Mouse (Mus musculus) testis, postnatal 14 days (tissue): ENCODE results near the gene Usp24.

Source experiments
- DNase-seq: peaks from one replicate; pipeline ENCODE4 v3.0.0; 2021; ENCODE audit warnings: low spot score

The Usp24 gene

GRCm38 (mm10) chr4:106315921-106316350 is at the start of gene Usp24:
TSS of gene Usp24 (plus strand) at chr4:106316213.
- peak; percentile 84 for DNase-seq

GRCm38 (mm10) chr4:106276937-106277336 is 39.1 kb upstream of the Usp24 start:
- no peak for DNase-seq

GRCm38 (mm10) chr4:106279177-106279576 is 36.8 kb upstream of the Usp24 start:
- DNase-seq, result no peak

- no peak for DNase-seq
Observed at GRCm38 (mm10) chr4:106281128-106281491, 34.9 kb upstream of the Usp24 start.

- no peak for DNase-seq
Observed at GRCm38 (mm10) chr4:106281492-106282122, 34.4 kb upstream of the Usp24 start.

- DNase-seq, result no peak
Observed at GRCm38 (mm10) chr4:106282123-106282510, 33.9 kb upstream of the Usp24 start.

- DNase-seq, result no peak
Observed at GRCm38 (mm10) chr4:106286958-106287743, 28.9 kb upstream of the Usp24 start.

GRCm38 (mm10) chr4:106290201-106290600 is 25.8 kb upstream of the Usp24 start:
- DNase-seq, result no peak

GRCm38 (mm10) chr4:106292823-106293222 is 23.2 kb upstream of the Usp24 start:
- no peak for DNase-seq

GRCm38 (mm10) chr4:106293378-106294090 is 22.5 kb upstream of the Usp24 start:
- no peak for DNase-seq

- no peak for DNase-seq
Observed at GRCm38 (mm10) chr4:106295696-106296095, 20.3 kb upstream of the Usp24 start.

GRCm38 (mm10) chr4:106296412-106297086 is 19.5 kb upstream of the Usp24 start:
- no peak for DNase-seq

- no peak for DNase-seq
Observed at GRCm38 (mm10) chr4:106301346-106301745, 14.7 kb upstream of the Usp24 start.

GRCm38 (mm10) chr4:106308090-106308489 is 7.9 kb upstream of the Usp24 start:
- no peak for DNase-seq

GRCm38 (mm10) chr4:106312651-106313050 is 3.4 kb upstream of the Usp24 start:
- DNase-seq, result no peak

GRCm38 (mm10) chr4:106313070-106313469 is 2.9 kb upstream of the Usp24 start:
- DNase-seq, result no peak

- DNase-seq, result no peak
Observed at GRCm38 (mm10) chr4:106313874-106314273, 2.1 kb upstream of the Usp24 start.

GRCm38 (mm10) chr4:106314291-106314690 is 1.7 kb upstream of the Usp24 start:
- no peak for DNase-seq

GRCm38 (mm10) chr4:106316351-106317178 is 552 bp downstream of the Usp24 start:
- DNase-seq, result peak; percentile 77

GRCm38 (mm10) chr4:106317179-106318055 is 1.4 kb downstream of the Usp24 start:
- DNase-seq, result peak; percentile 16
